Mouse (Mus musculus) MEL (cell line): ENCODE data around the gene Ccng1. TPM values are rescaled to one million over a fixed set of nuclear protein-coding genes. Genes with fewer than 3 reads are reported as not detected.

ENCODE experiments used
- DNase-seq: peaks from one replicate; pipeline ENCODE4 v3.0.0; 2011; ENCODE audit warnings: low read depth, low spot score
- H3K27ac ChIP-seq: 2 replicates; pipeline ENCODE4 v1.5.1; 2012; ENCODE audit warnings: low read depth, mild to moderate bottlenecking, control low read depth, low read length, moderate library complexity; ENCODE audit not compliant: control insufficient read depth
- H3K27me3 ChIP-seq, 2 experiments: fragments of 150-350 bp in 1 of 2; sonication (generic) in 1 of 2; 2 replicates each; pipeline ENCODE4 v1.6.1; 2012; ENCODE audit warnings: low read length in 2 of 2, mild to moderate bottlenecking in 2 of 2, improper control_type of control experiment in 1 of 2, moderate library complexity in 1 of 2; ENCODE audit not compliant: insufficient read depth in 2 of 2, control insufficient read depth in 1 of 2
- H3K36me3 ChIP-seq, 2 experiments: 2 replicates each; pipeline ENCODE4 v1.6.1; 2012 to 2014; ENCODE audit warnings: low read length in 2 of 2, improper control_type of control experiment in 1 of 2, inconsistent platforms in 1 of 2, mild to moderate bottlenecking in 1 of 2; ENCODE audit not compliant: insufficient read depth in 2 of 2, control insufficient read depth in 1 of 2
- H3K4me1 ChIP-seq, 2 experiments: fragments of 150-350 bp in 1 of 2; sonication (generic) in 1 of 2; 2 replicates each; pipeline ENCODE4 v1.6.1; 2012; ENCODE audit warnings: low read length in 2 of 2, improper control_type of control experiment in 1 of 2, mild to moderate bottlenecking in 1 of 2; ENCODE audit not compliant: insufficient read depth in 2 of 2, control insufficient read depth in 1 of 2
- H3K4me3 ChIP-seq, 2 experiments: fragments of 150-350 bp in 1 of 2; sonication (generic) in 1 of 2; 2 replicates each; pipeline ENCODE4 v1.5.1; 2012; ENCODE audit warnings: low read depth in 2 of 2, low read length in 2 of 2, mild to moderate bottlenecking in 2 of 2, moderate library complexity in 2 of 2, control low read depth in 1 of 2, improper control_type of control experiment in 1 of 2; ENCODE audit not compliant: control insufficient read depth in 1 of 2, insufficient read depth in 1 of 2
- H3K79me2 ChIP-seq: 2 replicates; pipeline ENCODE4 v1.6.1; 2012; ENCODE audit warnings: mild to moderate bottlenecking, low read length, moderate library complexity; ENCODE audit not compliant: control insufficient read depth, poor library complexity, insufficient read depth
- H3K9ac ChIP-seq: 2 replicates; pipeline ENCODE4 v1.6.1; 2012; ENCODE audit warnings: low read depth, mild to moderate bottlenecking, control low read depth, low read length, moderate library complexity; ENCODE audit not compliant: control insufficient read depth, poor library complexity, severe bottlenecking
- H3K9me3 ChIP-seq: fragments of 150-350 bp; sonication (generic); replicated peaks from 2 replicates; pipeline ENCODE4 v1.6.1; 2012; ENCODE audit warnings: mild to moderate bottlenecking, low read length, improper control_type of control experiment, moderate library complexity; ENCODE audit not compliant: insufficient read depth
- CTCF ChIP-seq, 3 experiments: IDR thresholded peaks in 2 of 3; conservative IDR thresholded peaks in 1 of 3; 2 replicates each; pipeline ENCODE4 v1.5.1; 2011 to 2012; ENCODE audit warnings: low read length in 3 of 3, low read depth in 2 of 3, mild to moderate bottlenecking in 2 of 3, improper control_type of control experiment in 1 of 3, inconsistent platforms in 1 of 3, mixed read lengths in 1 of 3, moderate library complexity in 1 of 3; ENCODE audit not compliant: control insufficient read depth in 1 of 3, insufficient read depth in 1 of 3, poor library complexity in 1 of 3, severe bottlenecking in 1 of 3
- ELF1 ChIP-seq: IDR thresholded peaks from 2 replicates; pipeline ENCODE4 v1.6.1; 2014; ENCODE audit warnings: low read depth, mild to moderate bottlenecking, inconsistent platforms, low read length, improper control_type of control experiment, moderate library complexity
- ETS1 ChIP-seq: IDR thresholded peaks from 2 replicates; pipeline ENCODE4 v1.6.1; 2012; ENCODE audit warnings: low read depth, mild to moderate bottlenecking, inconsistent platforms, low read length, improper control_type of control experiment, moderate library complexity
- GABPA ChIP-seq: IDR thresholded peaks from 2 replicates; pipeline ENCODE4 v1.6.1; 2012; ENCODE audit warnings: low read depth, mild to moderate bottlenecking, inconsistent platforms, low read length, improper control_type of control experiment, moderate library complexity
- MAZ ChIP-seq: IDR thresholded peaks from 2 replicates; pipeline ENCODE4 v1.6.1; 2012; ENCODE audit warnings: low read depth, mild to moderate bottlenecking, inconsistent platforms, low read length, improper control_type of control experiment
- MEF2A ChIP-seq: IDR thresholded peaks from 2 replicates; pipeline ENCODE4 v1.6.1; 2014; ENCODE audit warnings: low read depth, mild to moderate bottlenecking, inconsistent platforms, low read length, improper control_type of control experiment; ENCODE audit not compliant: poor library complexity, insufficient replicate concordance, severe bottlenecking; ENCODE audit errors: extremely low read depth
- MXI1 ChIP-seq: IDR thresholded peaks from 2 replicates; pipeline ENCODE4 v1.6.1; 2011; ENCODE audit warnings: mild to moderate bottlenecking, low read depth, low read length, improper control_type of control experiment
- POLR2AphosphoS5 ChIP-seq: IDR thresholded peaks from 2 replicates; pipeline ENCODE4 v1.6.1; 2012; ENCODE audit warnings: low read depth, borderline replicate concordance, mild to moderate bottlenecking, inconsistent platforms, low read length, moderate library complexity, mixed read lengths
- RAD21 ChIP-seq: IDR thresholded peaks from 2 replicates; pipeline ENCODE4 v1.6.1; 2011; ENCODE audit warnings: mild to moderate bottlenecking, low read depth, low read length, improper control_type of control experiment
- SIN3A ChIP-seq: IDR thresholded peaks from 2 replicates; pipeline ENCODE4 v1.6.1; 2012; ENCODE audit warnings: low read length, improper control_type of control experiment, inconsistent platforms
- SMC3 ChIP-seq: IDR thresholded peaks from 2 replicates; pipeline ENCODE4 v1.6.1; 2011; ENCODE audit warnings: low read depth, low read length, improper control_type of control experiment
- TBP ChIP-seq: IDR thresholded peaks from 2 replicates; pipeline ENCODE4 v1.8.0; 2011; ENCODE audit warnings: low read depth, low read length, improper control_type of control experiment
- ZC3H11A ChIP-seq: IDR thresholded peaks from 2 replicates; pipeline ENCODE4 v1.6.1; 2012; ENCODE audit warnings: low read depth, mild to moderate bottlenecking, inconsistent platforms, low read length, improper control_type of control experiment
- ZKSCAN1 ChIP-seq: IDR thresholded peaks from 2 replicates; pipeline ENCODE4 v1.6.1; 2012; ENCODE audit warnings: low read depth, mild to moderate bottlenecking, inconsistent platforms, low read length, improper control_type of control experiment, moderate library complexity
- polyA plus RNA-seq, 2 experiments: library from polyadenylated mRNA; stranded (reverse) in 1 of 2; unstranded in 1 of 2; fragments of >175 nt in 1 of 2; fragments of >200 nt in 1 of 2; gene quantifications; 2 replicates each; pipeline versions ENCODE4 v1.2.1 to v1.2.4; 2012; ENCODE audit warnings: low replicate concordance in 2 of 2, low read depth in 1 of 2; ENCODE audit not compliant: insufficient read length in 2 of 2, insufficient read depth in 1 of 2, missing spikeins in 1 of 2
- total RNA-seq: library from RNA; depleted of rRNA; stranded (reverse); fragments of 300-350 nt; gene quantifications from 2 replicates; pipeline ENCODE4 v1.2.3, GENCODE M21; 2012

Ccng1 gene
- total and polyA plus RNA-seq, 3 experiments: 23.5 to 165 (median 42.8) TPM

GRCm38 (mm10) chr11:40781857-40782256 is 26.7 kb upstream of the Ccng1 start:
- no peaks in the 10 kb centered on the region for H3K4me1 ChIP-seq
- H3K4me3 ChIP-seq: no peak overlapping the region
- H3K9me3 ChIP-seq: no peaks in the 10 kb centered on the region
- no peak for DNase-seq
- no peaks in the 10 kb centered on the region for H3K36me3 ChIP-seq
- H3K79me2 ChIP-seq: no peaks in the 10 kb centered on the region
- TF ChIP-seq SMC3 (no peak), TBP (no peak), ELF1 (no peak), GABPA (no peak), SIN3A (no peak), ZKSCAN1 (no peak)
- no peak overlapping the region for H3K27ac ChIP-seq
- no peak overlapping the region for H3K9ac ChIP-seq
- peaks cover 6 to 10% of the 10 kb centered on the region in 2 experiments for H3K27me3 ChIP-seq

- TF ChIP-seq ELF1 (peak; percentile 31; the same call in 1 of the 2 replicates), MAZ (no peak), POLR2AphosphoS5 (no peak), ZC3H11A (peak; percentile 60; the same call in 1 of the 2 replicates), RAD21 (peak; percentile 92), MEF2A (no peak), SMC3 (peak; percentile 76), CTCF (IDR thresholded peaks at IDR 0.05 in 2 of 3, conservative IDR thresholded peaks at IDR 0.05 in 1 of 3; ENCODE audit: control insufficient read depth in 1 of 3, insufficient read depth in 1 of 3, low read depth in 2 of 3, low read length in 3 of 3, poor library complexity in 1 of 3, severe bottlenecking in 1 of 3) (peak in 2 of 3 experiments; percentile 65 to 90; a peak in 4 of 6 replicates), ETS1 (no peak), MXI1 (no peak)
- peak overlapping the region; percentile 24 for H3K9ac ChIP-seq
Measured at GRCm38 (mm10) chr11:40775315-40776269, 20.5 kb upstream of the Ccng1 start.

More at GRCm38 (mm10) chr11:40775315-40776269, 20.5 kb upstream of the Ccng1 start:
- Histone ChIP-seq H3K4me3 (peak overlapping the region; percentile 19 to 22; a peak in 3 of 4 replicates), H3K36me3 (peaks cover 0 to 2% of the 10 kb centered on the region in 2 experiments; a peak in 1 of 4 replicates), H3K27ac (no peak overlapping the region), H3K79me2 (no peaks in the 10 kb centered on the region), H3K4me1 (no peaks in the 10 kb centered on the region), H3K27me3 (peaks cover 7% of the 10 kb centered on the region in 2 experiments; a peak in 3 of 4 replicates), H3K9me3 (no peaks in the 10 kb centered on the region)
- DNase-seq: peak; percentile 83
